Mouse (Mus musculus) ES-E14 (cell line): ENCODE results near the gene Scgb2b12. TPM values are rescaled to one million over a fixed set of nuclear protein-coding genes. Genes with fewer than 3 reads are reported as not detected.
"Not testable (repeated sequence)": the region's sequence is repeated elsewhere in the genome, so short reads cannot be mapped to it uniquely, and the experiment has no call there.

ENCODE experiments used
- DNase-seq: peaks from one replicate; pipeline ENCODE4 v3.0.0-alpha.2; 2013; ENCODE audit warnings: low read depth, low spot score
- H3K27ac ChIP-seq: 2 replicates; pipeline ENCODE4 v1.5.1; 2012; ENCODE audit warnings: low read depth, mild to moderate bottlenecking, low read length, moderate library complexity, mixed read lengths; ENCODE audit not compliant: poor library complexity, insufficient read depth, severe bottlenecking
- H3K36me3 ChIP-seq: 2 replicates; pipeline ENCODE4 v1.6.1; 2012; ENCODE audit warnings: mild to moderate bottlenecking, low read length, moderate library complexity, mixed read lengths; ENCODE audit not compliant: control insufficient read depth, poor library complexity, insufficient read depth, severe bottlenecking
- H3K4me1 ChIP-seq, 2 experiments: fragments of 150-350 bp in 1 of 2; sonication (generic) in 1 of 2; 2 replicates each; pipeline ENCODE4 v1.6.1; 2012; ENCODE audit warnings: low read length in 2 of 2, mild to moderate bottlenecking in 1 of 2, mixed read lengths in 1 of 2; ENCODE audit not compliant: control insufficient read depth in 2 of 2, insufficient read depth in 2 of 2, poor library complexity in 1 of 2
- H3K4me3 ChIP-seq, 2 experiments: fragments of 150-350 bp in 1 of 2; sonication (generic) in 1 of 2; 2 replicates each; pipeline ENCODE4 v1.5.1; 2012; ENCODE audit warnings: low read length in 2 of 2, low read depth in 1 of 2, mild to moderate bottlenecking in 1 of 2, mixed read lengths in 1 of 2; ENCODE audit not compliant: insufficient read depth in 1 of 2, poor library complexity in 1 of 2, severe bottlenecking in 1 of 2
- H3K9ac ChIP-seq: 2 replicates; pipeline ENCODE4 v1.6.1; 2012; ENCODE audit warnings: low read depth, mild to moderate bottlenecking, low read length, mixed read lengths; ENCODE audit not compliant: poor library complexity, insufficient read depth, severe bottlenecking
- H3K9me3 ChIP-seq: fragments of 150-350 bp; sonication (generic); 2 replicates; pipeline ENCODE4 v1.6.1; 2012; ENCODE audit warnings: low read depth, mild to moderate bottlenecking, low read length; ENCODE audit not compliant: control insufficient read depth, insufficient read depth
- in situ Hi-C, 2 experiments: fragments of 600-800 bp; cut with MboI; formaldehyde crosslinking; loops; one replicate each; pipeline ENCODE4 v1.15.1; 2025; ENCODE audit warnings: low sequenced_read_pairs in 2 of 2, inconsistent platforms in 1 of 2; ENCODE audit not compliant: unreplicated experiment in 2 of 2
- total RNA-seq: library from RNA; depleted of rRNA; stranded (reverse); fragments of 300-350 nt; gene quantifications from 2 replicates; pipeline ENCODE4 v1.2.3, GENCODE M21; 2012; rRNA removed

Gene Scgb2b12
- total RNA-seq, result not detected in 2 replicates

DNA sequence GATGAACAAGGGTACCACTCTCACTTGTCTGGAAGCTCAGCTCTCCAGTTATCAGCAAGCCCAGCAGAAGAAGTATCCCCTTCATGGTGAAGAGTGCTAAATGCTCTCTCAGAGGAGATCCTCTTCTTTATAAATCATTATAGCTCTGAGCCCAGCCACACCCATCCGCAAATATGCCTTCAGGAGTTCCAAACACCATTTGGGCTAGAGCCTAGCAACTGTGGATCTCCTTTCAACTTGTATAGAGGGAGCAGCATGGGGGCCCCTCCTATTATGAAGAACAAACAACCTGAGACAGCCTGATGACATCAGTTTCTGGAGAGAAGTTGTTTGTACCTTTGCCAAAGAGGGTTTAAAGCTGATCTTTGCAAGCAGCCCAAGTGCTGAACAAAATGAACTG, at the start of gene Scgb2b12:
Gene Scgb2b12, minus strand, starts transcription at position 101 of the 400 bp plus-strand sequence.
- H3K4me1 ChIP-seq, in situ Hi-C loops, DNase-seq, H3K9ac ChIP-seq, H3K9me3 ChIP-seq, H3K4me3 ChIP-seq, H3K27ac ChIP-seq, H3K36me3 ChIP-seq: not testable (repeated sequence)

DNA sequence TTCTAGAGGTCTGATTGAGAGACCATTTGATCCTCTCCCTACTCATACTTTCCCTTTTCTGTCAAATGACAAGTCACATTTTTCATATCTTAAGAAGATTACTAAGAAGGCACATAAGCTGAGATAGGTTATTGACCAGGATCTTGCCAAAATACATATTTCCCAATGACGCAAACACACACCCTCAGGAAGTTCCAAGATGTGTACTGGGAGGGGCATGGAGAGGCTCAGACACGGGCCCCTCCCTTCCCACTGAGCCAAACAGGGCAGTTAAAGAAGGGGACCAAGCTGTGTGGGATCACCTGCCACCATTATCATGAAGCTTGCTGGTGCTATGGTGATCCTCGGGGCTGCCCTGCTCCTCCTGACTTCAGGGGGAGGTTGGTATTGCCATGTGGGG, 6.8 kb upstream of the Scgb2b12 start, which contains the start of gene Scgb1b12:
Gene Scgb1b12, plus strand, starts transcription at position 301 of the 400 bp plus-strand sequence.
- DNase-seq, H3K4me3 ChIP-seq, H3K27ac ChIP-seq, H3K36me3 ChIP-seq, H3K9me3 ChIP-seq, in situ Hi-C loops, H3K4me1 ChIP-seq, H3K9ac ChIP-seq: not testable (repeated sequence)

Other genes with a start within 250 kb of the Scgb2b12 start
- not detected in 2 replicates for gene Scgb1b10, start 226.4 kb downstream of the Scgb2b12 start, total RNA-seq
- gene Scgb2b11, start 116.1 kb downstream of the Scgb2b12 start, total RNA-seq, result not detected in 2 replicates
- gene Scgb1b11, start 104.4 kb downstream of the Scgb2b12 start, total RNA-seq, result not detected in 2 replicates
- gene Scgb1b12, start 6.9 kb upstream of the Scgb2b12 start, total RNA-seq, result not detected in 2 replicates
- not detected in 2 replicates for gene Scgb1b29, start 114.3 kb upstream of the Scgb2b12 start, total RNA-seq